Mouse (Mus musculus): ENCODE measurements around the gene Tcp1. TPM values are rescaled to one million over a fixed set of nuclear protein-coding genes. Genes with fewer than 3 reads are reported as not detected.
A peak's percentile ranks its signal among the peaks of the same experiment; 100 is the strongest.

The Tcp1 gene
- polyA plus RNA-seq, 1 experiment = 188 TPM

GRCm38 (mm10) chr17:12904349-12904748, 11.2 kb upstream of the Tcp1 start:
- WGBS = 36% methylated on average over 1 of the region's 1 CpGs

GRCm38 (mm10) chr17:12905810-12906209, 9.7 kb upstream of the Tcp1 start:
- Histone ChIP-seq H3K27ac (ENCODE audit: control insufficient read depth, insufficient read depth, low read depth, low read length, poor library complexity) (no peak overlapping the region), H3K4me3 (replicated peaks; ENCODE audit: control insufficient read depth, low read depth, low read length) (no peak overlapping the region), H3K4me1 (ENCODE audit: control insufficient read depth, insufficient read depth, low read length) (no peaks in the 10 kb centered on the region)
- no peak for TF ChIP-seq POLR2A (IDR thresholded peaks at IDR 0.05; ENCODE audit: borderline replicate concordance, control insufficient read depth, low read depth, low read length)
- TF ChIP-seq CTCF (IDR thresholded peaks at IDR 0.05; ENCODE audit: control insufficient read depth, insufficient read depth, low read length) = no peak
- 88% methylated on average over 4 of the region's 4 CpGs for WGBS

More at GRCm38 (mm10) chr17:12904349-12904748, 11.2 kb upstream of the Tcp1 start:
- Histone ChIP-seq H3K27ac (ENCODE audit: control insufficient read depth, insufficient read depth, low read depth, low read length, poor library complexity) (no peak overlapping the region), H3K4me3 (replicated peaks; ENCODE audit: control insufficient read depth, low read depth, low read length) (no peak overlapping the region), H3K4me1 (ENCODE audit: control insufficient read depth, insufficient read depth, low read length) (no peaks in the 10 kb centered on the region)
- no peak for TF ChIP-seq CTCF (IDR thresholded peaks at IDR 0.05; ENCODE audit: control insufficient read depth, insufficient read depth, low read length)
- TF ChIP-seq POLR2A (IDR thresholded peaks at IDR 0.05; ENCODE audit: borderline replicate concordance, control insufficient read depth, low read depth, low read length) = no peak

GRCm38 (mm10) chr17:12906436-12906835, 9.1 kb upstream of the Tcp1 start:
- TF ChIP-seq POLR2A (IDR thresholded peaks at IDR 0.05; ENCODE audit: borderline replicate concordance, control insufficient read depth, low read depth, low read length) (no peak), CTCF (IDR thresholded peaks at IDR 0.05; ENCODE audit: control insufficient read depth, insufficient read depth, low read length) (no peak)
- Histone ChIP-seq H3K27ac (ENCODE audit: control insufficient read depth, insufficient read depth, low read depth, low read length, poor library complexity) (no peak overlapping the region), H3K4me1 (ENCODE audit: control insufficient read depth, insufficient read depth, low read length) (no peaks in the 10 kb centered on the region), H3K4me3 (replicated peaks; ENCODE audit: control insufficient read depth, low read depth, low read length) (no peak overlapping the region)
- WGBS = 87% methylated on average over 9 of the region's 9 CpGs

GRCm38 (mm10) chr17:12909361-12910280, 5.9 kb upstream of the Tcp1 start, which contains the start of gene Pnldc1:
Gene Pnldc1, minus strand, starts transcription at chr17:12910230.
- whole genome bisulfite sequencing = 89% methylated on average over 35 of the region's 35 CpGs
- Histone ChIP-seq H3K4me1 (ENCODE audit: control insufficient read depth, insufficient read depth, low read length) (no peaks in the 10 kb centered on the region), H3K4me3 (replicated peaks; ENCODE audit: control insufficient read depth, low read depth, low read length) (no peak within 1 kb of the TSS), H3K27ac (ENCODE audit: control insufficient read depth, insufficient read depth, low read depth, low read length, poor library complexity) (no peak within 1 kb of the TSS)
- TF ChIP-seq CTCF (IDR thresholded peaks at IDR 0.05; ENCODE audit: control insufficient read depth, insufficient read depth, low read length) (no peak), POLR2A (IDR thresholded peaks at IDR 0.05; ENCODE audit: borderline replicate concordance, control insufficient read depth, low read depth, low read length) (no peak)

- TF ChIP-seq POLR2A (IDR thresholded peaks at IDR 0.05; ENCODE audit: borderline replicate concordance, control insufficient read depth, low read depth, low read length) (no peak), CTCF (IDR thresholded peaks at IDR 0.05; ENCODE audit: control insufficient read depth, insufficient read depth, low read length) (no peak)
- 88% methylated on average over 8 of the region's 8 CpGs for WGBS
- H3K4me1 ChIP-seq (ENCODE audit: control insufficient read depth, insufficient read depth, low read length) = no peaks in the 10 kb centered on the region
- H3K27ac ChIP-seq (ENCODE audit: control insufficient read depth, insufficient read depth, low read depth, low read length, poor library complexity) = no peak overlapping the region
- H3K4me3 ChIP-seq (replicated peaks; ENCODE audit: control insufficient read depth, low read depth, low read length) = no peak overlapping the region
Measured at GRCm38 (mm10) chr17:12910391-12910790, 5.1 kb upstream of the Tcp1 start.

- Histone ChIP-seq H3K27ac (ENCODE audit: control insufficient read depth, insufficient read depth, low read depth, low read length, poor library complexity) (peak within 1 kb of the TSS; percentile 82), H3K4me3 (replicated peaks; ENCODE audit: control insufficient read depth, low read depth, low read length) (peak within 1 kb of the TSS; percentile 94)
Measured at GRCm38 (mm10) chr17:12915881-12916583, 531 bp downstream of the Tcp1 start, which contains the start of gene Mrpl18. Gene Mrpl18, minus strand, starts transcription at chr17:12916345.

GRCm38 (mm10) chr17:12916588-12917380, 1.3 kb downstream of the Tcp1 start:
- WGBS = under 1% methylated on average over 40 of the region's 40 CpGs
- peak overlapping the region; percentile 94 for H3K4me3 ChIP-seq (replicated peaks; ENCODE audit: control insufficient read depth, low read depth, low read length)
- H3K27ac ChIP-seq (ENCODE audit: control insufficient read depth, insufficient read depth, low read depth, low read length, poor library complexity) = peak overlapping the region; percentile 82
- TF ChIP-seq CTCF (IDR thresholded peaks at IDR 0.05; ENCODE audit: control insufficient read depth, insufficient read depth, low read length) = no peak
- TF ChIP-seq POLR2A (IDR thresholded peaks at IDR 0.05; ENCODE audit: borderline replicate concordance, control insufficient read depth, low read depth, low read length) = no peak; the same call in 1 of the 2 replicates
- H3K4me1 ChIP-seq (ENCODE audit: control insufficient read depth, insufficient read depth, low read length) = no peaks in the 10 kb centered on the region

More at GRCm38 (mm10) chr17:12915881-12916583, 531 bp downstream of the Tcp1 start, which contains the start of gene Mrpl18:
- H3K4me1 ChIP-seq (ENCODE audit: control insufficient read depth, insufficient read depth, low read length) = no peaks in the 10 kb centered on the region
- under 1% methylated on average over 56 of the region's 56 CpGs for WGBS
- no peak for TF ChIP-seq CTCF (IDR thresholded peaks at IDR 0.05; ENCODE audit: control insufficient read depth, insufficient read depth, low read length)
- peak; percentile 71; the same call in 1 of the 2 replicates for TF ChIP-seq POLR2A (IDR thresholded peaks at IDR 0.05; ENCODE audit: borderline replicate concordance, control insufficient read depth, low read depth, low read length)
